Mouse (Mus musculus): ENCODE measurements around the gene Trim16. TPM values are rescaled to one million over a fixed set of nuclear protein-coding genes. Genes with fewer than 3 reads are reported as not detected.

The Trim16 gene
- polyA plus RNA-seq, 1 experiment from 2014 or later, result 5.8 TPM

GRCm38 (mm10) chr11:62825222-62826105, 5.4 kb downstream of the Trim16 start:
- H3K4me1 ChIP-seq (ENCODE audit: control insufficient read depth, insufficient read depth, low read length), result peaks cover 4% of the 10 kb centered on the region; the same call in 1 of the 2 replicates
- no peak overlapping the region for H3K27ac ChIP-seq (ENCODE audit: low read length)
- ATAC-seq (replicated peaks; ENCODE audit: extremely low read depth, insufficient read depth, low FRiP score), result no peak
- H3K27me3 ChIP-seq (ENCODE audit: control insufficient read depth, insufficient read depth, low read length), result no peaks in the 10 kb centered on the region
- 67% methylated on average over 9 of the region's 9 CpGs for WGBS
- no peaks in the 10 kb centered on the region; the same call in 1 of the 2 replicates for H3K36me3 ChIP-seq (ENCODE audit: control insufficient read depth, insufficient read depth)
- H3K4me3 ChIP-seq (ENCODE audit: low read length), result no peak overlapping the region
- no peak overlapping the region for H3K9ac ChIP-seq (ENCODE audit: low read length)
- H3K9me3 ChIP-seq (replicated peaks; ENCODE audit: control insufficient read depth, low read length), result no peaks in the 10 kb centered on the region
- no peak overlapping the region for H3K4me2 ChIP-seq (ENCODE audit: low read depth, low read length)

DNA sequence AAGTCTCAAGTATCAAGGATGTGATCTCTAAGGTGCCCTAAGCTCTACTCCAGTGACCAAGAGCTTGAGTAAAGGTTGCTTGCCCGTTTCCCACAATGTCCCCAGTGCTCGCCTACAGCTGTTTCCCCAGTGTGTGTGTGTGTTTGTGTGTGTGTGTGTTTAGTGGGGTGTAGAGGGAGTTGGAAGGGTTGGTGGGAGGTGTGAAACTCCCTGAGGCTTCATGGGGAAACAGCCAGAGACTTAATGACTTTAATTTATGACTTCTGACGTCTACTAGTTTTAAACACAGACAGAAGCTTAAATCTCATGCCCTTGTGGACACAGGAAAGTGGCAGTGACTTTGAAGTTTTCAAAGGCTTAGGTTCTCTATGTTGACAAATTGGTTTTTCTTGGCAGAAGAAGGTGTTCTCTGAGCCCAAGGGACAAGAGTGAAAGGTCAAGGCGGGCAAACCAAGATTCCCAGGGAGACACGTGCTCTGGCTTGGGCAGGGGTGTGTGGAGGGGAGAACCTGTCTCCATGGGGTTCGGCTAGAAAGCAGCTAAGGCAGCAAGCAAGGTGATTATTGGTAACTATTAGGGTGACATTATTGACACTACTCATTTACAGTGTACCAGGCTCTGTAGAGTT, 6.2 kb downstream of the Trim16 start:
- Histone ChIP-seq H3K27ac (ENCODE audit: low read length) (no peak overlapping the region), H3K4me3 (ENCODE audit: low read length) (no peak overlapping the region), H3K4me1 (ENCODE audit: control insufficient read depth, insufficient read depth, low read length) (no peaks in the 10 kb centered on the region), H3K27me3 (ENCODE audit: control insufficient read depth, insufficient read depth, low read length) (no peaks in the 10 kb centered on the region), H3K9me3 (replicated peaks; ENCODE audit: control insufficient read depth, low read length) (no peaks in the 10 kb centered on the region), H3K4me2 (ENCODE audit: low read depth, low read length) (no peak overlapping the region), H3K9ac (ENCODE audit: low read length) (no peak overlapping the region), H3K36me3 (ENCODE audit: control insufficient read depth, insufficient read depth) (no peaks in the 10 kb centered on the region; the same call in 1 of the 2 replicates)
- no peak for ATAC-seq (replicated peaks; ENCODE audit: extremely low read depth, insufficient read depth, low FRiP score)
- 73% methylated on average over 6 of the region's 6 CpGs for WGBS

GRCm38 (mm10) chr11:62827135-62827534, 7.1 kb downstream of the Trim16 start:
- 80% methylated on average over 4 of the region's 4 CpGs for WGBS
- H3K9ac ChIP-seq (ENCODE audit: low read length), result no peak overlapping the region
- H3K27ac ChIP-seq (ENCODE audit: low read length), result no peak overlapping the region
- H3K27me3 ChIP-seq (ENCODE audit: control insufficient read depth, insufficient read depth, low read length), result no peaks in the 10 kb centered on the region
- no peaks in the 10 kb centered on the region for H3K9me3 ChIP-seq (replicated peaks; ENCODE audit: control insufficient read depth, low read length)
- no peak overlapping the region for H3K4me3 ChIP-seq (ENCODE audit: low read length)
- H3K36me3 ChIP-seq (ENCODE audit: control insufficient read depth, insufficient read depth), result no peaks in the 10 kb centered on the region; the same call in 1 of the 2 replicates
- H3K4me1 ChIP-seq (ENCODE audit: control insufficient read depth, insufficient read depth, low read length), result no peaks in the 10 kb centered on the region
- no peak for ATAC-seq (replicated peaks; ENCODE audit: extremely low read depth, insufficient read depth, low FRiP score)
- H3K4me2 ChIP-seq (ENCODE audit: low read depth, low read length), result no peak overlapping the region

DNA sequence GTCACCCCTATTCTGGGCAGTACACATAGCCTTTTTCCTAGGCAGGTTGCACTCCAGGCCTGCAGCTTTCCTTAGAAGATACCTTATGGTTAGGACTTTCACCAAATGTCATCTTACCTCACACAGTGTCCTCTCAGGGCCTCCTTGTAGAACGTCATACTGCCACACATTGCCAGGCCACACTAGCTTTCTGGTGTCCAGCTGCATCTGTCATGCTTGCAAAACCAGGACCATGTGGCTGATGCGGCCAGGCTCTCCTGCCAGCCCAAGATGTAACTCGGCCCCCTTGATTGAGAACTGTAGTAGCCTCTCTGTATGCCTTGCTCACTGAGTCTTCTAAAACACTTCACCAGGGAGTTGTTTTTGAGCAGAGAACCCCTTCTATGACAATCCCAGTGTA, 7.9 kb downstream of the Trim16 start:
- Histone ChIP-seq H3K4me1 (ENCODE audit: control insufficient read depth, insufficient read depth, low read length) (no peaks in the 10 kb centered on the region), H3K4me3 (ENCODE audit: low read length) (no peak overlapping the region), H3K36me3 (ENCODE audit: control insufficient read depth, insufficient read depth) (no peaks in the 10 kb centered on the region; the same call in 1 of the 2 replicates), H3K27ac (ENCODE audit: low read length) (no peak overlapping the region), H3K9me3 (replicated peaks; ENCODE audit: control insufficient read depth, low read length) (no peaks in the 10 kb centered on the region), H3K9ac (ENCODE audit: low read length) (no peak overlapping the region), H3K4me2 (ENCODE audit: low read depth, low read length) (no peak overlapping the region), H3K27me3 (ENCODE audit: control insufficient read depth, insufficient read depth, low read length) (no peaks in the 10 kb centered on the region)
- 76% methylated on average over 3 of the region's 3 CpGs for WGBS
- no peak for ATAC-seq (replicated peaks; ENCODE audit: extremely low read depth, insufficient read depth, low FRiP score)

- H3K36me3 ChIP-seq (ENCODE audit: control insufficient read depth, insufficient read depth), result no peaks in the 10 kb centered on the region; the same call in 1 of the 2 replicates
- ATAC-seq (replicated peaks; ENCODE audit: extremely low read depth, insufficient read depth, low FRiP score), result no peak
- H3K9me3 ChIP-seq (replicated peaks; ENCODE audit: control insufficient read depth, low read length), result no peaks in the 10 kb centered on the region
- no peak overlapping the region for H3K9ac ChIP-seq (ENCODE audit: low read length)
- H3K27me3 ChIP-seq (ENCODE audit: control insufficient read depth, insufficient read depth, low read length), result no peaks in the 10 kb centered on the region
- no peak overlapping the region for H3K4me2 ChIP-seq (ENCODE audit: low read depth, low read length)
- H3K27ac ChIP-seq (ENCODE audit: low read length), result no peak overlapping the region
- WGBS, result 72% methylated on average over 2 of the region's 2 CpGs
- no peak overlapping the region for H3K4me3 ChIP-seq (ENCODE audit: low read length)
- no peaks in the 10 kb centered on the region for H3K4me1 ChIP-seq (ENCODE audit: control insufficient read depth, insufficient read depth, low read length)
Observed at GRCm38 (mm10) chr11:62830387-62830786, 10.4 kb downstream of the Trim16 start.

- Histone ChIP-seq H3K4me3 (ENCODE audit: low read length) (no peak overlapping the region), H3K4me1 (ENCODE audit: control insufficient read depth, insufficient read depth, low read length) (no peaks in the 10 kb centered on the region), H3K27me3 (ENCODE audit: control insufficient read depth, insufficient read depth, low read length) (no peaks in the 10 kb centered on the region), H3K9ac (ENCODE audit: low read length) (no peak overlapping the region), H3K36me3 (ENCODE audit: control insufficient read depth, insufficient read depth) (no peaks in the 10 kb centered on the region; the same call in none of the 2 replicates), H3K4me2 (ENCODE audit: low read depth, low read length) (no peak overlapping the region), H3K27ac (ENCODE audit: low read length) (no peak overlapping the region), H3K9me3 (replicated peaks; ENCODE audit: control insufficient read depth, low read length) (no peaks in the 10 kb centered on the region)
- no peak for ATAC-seq (replicated peaks; ENCODE audit: extremely low read depth, insufficient read depth, low FRiP score)
Observed at GRCm38 (mm10) chr11:62831906-62832305, 11.9 kb downstream of the Trim16 start.

DNA sequence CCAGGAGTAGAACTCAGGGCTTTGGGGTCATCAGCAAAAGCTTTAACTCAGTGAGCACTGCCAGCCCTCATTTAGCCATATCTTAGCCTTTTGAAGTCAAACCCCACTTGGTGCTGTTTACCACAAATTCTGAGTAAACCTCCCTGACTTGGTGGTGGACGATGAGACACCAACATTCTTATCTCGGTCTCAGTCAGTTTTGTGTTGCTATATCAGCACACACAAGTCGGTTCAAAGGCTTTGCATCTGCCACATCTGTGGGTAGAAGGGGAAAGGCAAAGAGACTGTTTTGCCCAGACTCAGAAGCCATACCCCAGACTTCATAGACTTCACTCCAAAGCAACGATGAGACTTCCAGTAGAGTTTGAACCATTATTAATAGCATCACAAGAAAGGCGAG, 24.5 kb downstream of the Trim16 start:
- H3K4me1 ChIP-seq (ENCODE audit: control insufficient read depth, insufficient read depth, low read length), result no peaks in the 10 kb centered on the region

DNA sequence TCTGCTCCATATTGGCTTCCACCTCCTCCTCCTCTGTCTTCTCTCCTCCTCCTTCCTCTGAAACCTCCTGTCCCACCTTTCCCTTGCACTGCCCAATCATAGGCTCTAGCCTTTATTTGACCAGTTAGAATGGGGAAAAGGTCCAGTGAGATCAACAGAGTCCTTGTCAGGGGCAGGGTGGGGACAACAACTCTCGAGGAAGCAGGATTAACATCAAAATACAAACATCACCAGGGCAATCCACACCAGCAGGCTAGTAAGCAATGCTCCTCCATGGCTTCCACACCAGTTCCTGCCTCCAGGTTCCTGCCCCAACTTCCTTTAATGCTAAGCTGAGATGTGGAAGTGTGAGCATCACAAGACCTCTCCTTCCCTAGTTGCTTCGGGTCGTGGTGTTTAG, 25.7 kb downstream of the Trim16 start:
- Histone ChIP-seq H3K9me3 (replicated peaks; ENCODE audit: control insufficient read depth, low read length) (no peaks in the 10 kb centered on the region), H3K27ac (ENCODE audit: low read length) (no peak overlapping the region), H3K27me3 (ENCODE audit: control insufficient read depth, insufficient read depth, low read length) (no peaks in the 10 kb centered on the region), H3K4me1 (ENCODE audit: control insufficient read depth, insufficient read depth, low read length) (no peaks in the 10 kb centered on the region), H3K4me2 (ENCODE audit: low read depth, low read length) (no peak overlapping the region), H3K36me3 (ENCODE audit: control insufficient read depth, insufficient read depth) (0 out of 2 replicates have a peak, but pooled peaks cover 2% of the 10 kb centered on the region), H3K9ac (ENCODE audit: low read length) (no peak overlapping the region), H3K4me3 (ENCODE audit: low read length) (no peak overlapping the region)
- ATAC-seq (replicated peaks; ENCODE audit: extremely low read depth, insufficient read depth, low FRiP score), result no peak
- WGBS, result 68% methylated on average over 3 of the region's 3 CpGs

More for the DNA sequence above, 24.5 kb downstream of the Trim16 start:
- Histone ChIP-seq H3K4me3 (ENCODE audit: low read length) (no peak overlapping the region), H3K4me2 (ENCODE audit: low read depth, low read length) (no peak overlapping the region), H3K27me3 (ENCODE audit: control insufficient read depth, insufficient read depth, low read length) (no peaks in the 10 kb centered on the region), H3K27ac (ENCODE audit: low read length) (no peak overlapping the region), H3K36me3 (ENCODE audit: control insufficient read depth, insufficient read depth) (0 out of 2 replicates have a peak, but pooled peaks cover 2% of the 10 kb centered on the region), H3K9me3 (replicated peaks; ENCODE audit: control insufficient read depth, low read length) (no peaks in the 10 kb centered on the region), H3K9ac (ENCODE audit: low read length) (no peak overlapping the region)
- WGBS, result 75% methylated on average over 5 of the region's 5 CpGs
- ATAC-seq (replicated peaks; ENCODE audit: extremely low read depth, insufficient read depth, low FRiP score), result no peak

Measured in heart, embryonic 16.5 days (tissue).